7 mouse cellular contexts compared by ENCODE assay signal in the genomic region with DNA sequence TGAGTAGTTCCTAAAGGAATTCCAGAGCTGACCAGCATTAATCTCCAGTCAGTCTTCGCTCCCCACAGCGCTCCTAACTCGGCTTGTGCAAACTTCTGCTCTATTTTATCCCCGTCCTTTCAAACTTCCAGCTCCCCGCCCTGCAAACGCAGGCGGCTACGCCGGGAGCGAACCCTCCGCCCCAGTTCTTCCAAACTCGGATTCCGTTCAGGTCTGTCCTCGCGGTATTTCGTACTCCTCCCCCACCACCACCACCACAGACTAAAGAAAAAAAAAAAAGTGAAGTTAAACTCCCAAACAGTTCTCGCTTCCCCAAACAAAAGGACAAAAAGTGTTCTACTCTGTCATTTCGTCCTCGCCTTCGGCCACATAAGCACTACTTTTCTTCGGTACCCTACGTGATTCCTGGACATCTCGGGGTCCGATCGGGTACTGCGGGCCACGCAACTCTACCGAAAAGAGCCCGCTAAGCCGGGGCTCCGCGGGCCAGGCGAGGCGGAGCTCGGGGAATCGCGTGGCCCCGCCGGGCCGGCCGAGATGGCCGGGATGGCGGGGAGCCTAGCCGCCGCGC. TPM values are rescaled to one million over a fixed set of nuclear protein-coding genes. Genes with fewer than 3 reads are reported as not detected.
A peak's percentile ranks its signal among the peaks of the same experiment; 100 is the strongest.
DNase-seq lines count a peak whose midpoint lies in the region; ATAC-seq and TF ChIP-seq lines count a peak whose summit lies in the region.

No protein-coding gene starts in this region.

- no peaks in the 10 kb centered on the region for H3K36me3 ChIP-seq in forebrain, embryonic 13.5 days (ENCODE audit: poor library complexity, severe bottlenecking)
- no peaks in the 10 kb centered on the region for H3K36me3 ChIP-seq in limb, embryonic 14.5 days (ENCODE audit: control insufficient read depth, insufficient read depth, low read length)
- H3K36me3 ChIP-seq in midbrain, embryonic 14.5 days (ENCODE audit: control insufficient read depth, insufficient read depth, low read length) = no peaks in the 10 kb centered on the region

- 0 out of 2 replicates have a peak, but pooled peaks have one; percentile 16 for TF ChIP-seq POLR2A in limb, embryonic 14.5 days (IDR thresholded peaks at IDR 0.05; ENCODE audit: borderline replicate concordance, extremely low read depth, insufficient read depth, insufficient read length)

- H3K27me3 ChIP-seq in forebrain, embryonic 13.5 days = no peaks in the 10 kb centered on the region
- H3K27me3 ChIP-seq in limb, embryonic 14.5 days (ENCODE audit: control insufficient read depth, insufficient read depth, low read length) = no peaks in the 10 kb centered on the region
- H3K27me3 ChIP-seq in midbrain, embryonic 14.5 days (ENCODE audit: control insufficient read depth, insufficient read depth, low read length) = no peaks in the 10 kb centered on the region

- H3K27ac ChIP-seq in forebrain, embryonic 13.5 days = peak overlapping the region; percentile 99
- H3K27ac ChIP-seq in limb, embryonic 14.5 days (replicated peaks; ENCODE audit: low read depth, low read length) = peak overlapping the region; percentile 99
- H3K27ac ChIP-seq in midbrain, embryonic 14.5 days (replicated peaks; ENCODE audit: low read depth, low read length) = peak overlapping the region; percentile 99

- peak overlapping the region; percentile 65 for H3K4me2 ChIP-seq in forebrain, embryonic 13.5 days
- peak overlapping the region; percentile 53 for H3K4me2 ChIP-seq in limb, embryonic 14.5 days (replicated peaks; ENCODE audit: low read depth, low read length, severe bottlenecking)
- H3K4me2 ChIP-seq in midbrain, embryonic 14.5 days (ENCODE audit: low read length) = peak overlapping the region; percentile 77

- WGBS in forebrain, embryonic 13.5 days = under 1% methylated on average over 38 of the region's 46 CpGs
- WGBS in limb, embryonic 14.5 days = under 1% methylated on average over 42 of the region's 46 CpGs
- under 1% methylated on average over 46 of the region's 46 CpGs for WGBS in midbrain, embryonic 14.5 days

- no peak for ATAC-seq in forebrain, embryonic 13.5 days
- peak; percentile 63 to 73 for ATAC-seq in hematopoietic stem cell, adult 5-6 weeks (replicated peaks in 1 of 2; ENCODE audit: insufficient read depth in 1 of 2, low FRiP score in 2 of 2, low TSS enrichment in 1 of 2, low read depth in 1 of 2, poor library complexity in 2 of 2, severe bottlenecking in 2 of 2)
- ATAC-seq in limb, embryonic 14.5 days (ENCODE audit: low FRiP score, low read depth) = no peak
- ATAC-seq in midbrain, embryonic 14.5 days (ENCODE audit: low FRiP score, low TSS enrichment) = no peak

- peak overlapping the region; percentile 99 for H3K9ac ChIP-seq in forebrain, embryonic 13.5 days
- peak overlapping the region; percentile 98 for H3K9ac ChIP-seq in limb, embryonic 14.5 days (ENCODE audit: low read depth, low read length, severe bottlenecking)
- H3K9ac ChIP-seq in midbrain, embryonic 14.5 days (replicated peaks; ENCODE audit: low read length) = peak overlapping the region; percentile 99

- H3K9me3 ChIP-seq in forebrain, embryonic 13.5 days (replicated peaks) = no peaks in the 10 kb centered on the region
- H3K9me3 ChIP-seq in limb, embryonic 14.5 days (ENCODE audit: control insufficient read depth, low read length) = no peaks in the 10 kb centered on the region
- H3K9me3 ChIP-seq in midbrain, embryonic 14.5 days (ENCODE audit: control insufficient read depth, low read length) = no peaks in the 10 kb centered on the region

- peaks cover 34% of the 10 kb centered on the region for H3K4me1 ChIP-seq in forebrain, embryonic 13.5 days
- peaks cover 15% of the 10 kb centered on the region for H3K4me1 ChIP-seq in limb, embryonic 14.5 days (ENCODE audit: control insufficient read depth, insufficient read depth, low read length)
- peaks cover 31% of the 10 kb centered on the region for H3K4me1 ChIP-seq in midbrain, embryonic 14.5 days (ENCODE audit: control insufficient read depth, insufficient read depth, low read length)

- peak overlapping the region; percentile 91 for H3K4me3 ChIP-seq in forebrain, embryonic 13.5 days
- peak overlapping the region; percentile 85 for H3K4me3 ChIP-seq in limb, embryonic 14.5 days (replicated peaks; ENCODE audit: low read length)
- peak overlapping the region; percentile 77 for H3K4me3 ChIP-seq in midbrain, embryonic 14.5 days (replicated peaks; ENCODE audit: low read depth, low read length)

- peak; percentile 81 for DNase-seq in Muller cell, postnatal 12 days (ENCODE audit: inconsistent ontology term)
- peak; percentile 66 for DNase-seq in c-Kit-positive CD71-negative TER-119-negative erythroid progenitor cells, embryonic 14.5 days (ENCODE audit: low read depth)
- DNase-seq in limb, embryonic 14.5 days (ENCODE audit: low spot score) = peak; percentile 78
- peak; percentile 69 for DNase-seq in midbrain, embryonic 14.5 days
- peak; percentile 65 to 79 for DNase-seq in spleen, postnatal 4 days (ENCODE audit: low spot score in 2 of 2)

RNA-seq across cellular contexts. Expression of a gene that starts 1.6 kb away (rescaled TPM):
- 54.1 and 56.1 TPM in 2 replicates for polyA plus RNA-seq in forebrain, embryonic 13.5 days (2015; fragmentation: Nextera tagmentation; extraction: Ambion mirVana)
- 70.2 and 80.2 TPM in 2 replicates for total RNA-seq in hematopoietic stem cell, adult 5-6 weeks (2017)
- polyA plus RNA-seq in limb, embryonic 14.5 days (2012; rRNA removed) = 164 and 197 TPM in 2 replicates
- polyA plus RNA-seq in limb, embryonic 14.5 days (2014; fragmentation: Nextera tagmentation; extraction: Ambion mirVana) = 47.4 and 52.7 TPM in 2 replicates
- polyA plus RNA-seq in midbrain, embryonic 14.5 days (2014; fragmentation: Nextera tagmentation; extraction: Ambion mirVana) = 52.9 and 62.8 TPM in 2 replicates

Comparison
In these comparisons a context has a peak if more than half of its experiments do, and no peak if none do; other contexts are left out.
1. ATAC-seq: peak in hematopoietic stem cell, adult 5-6 weeks (2 of 2); none in forebrain, embryonic 13.5 days (single experiment), limb, embryonic 14.5 days (single experiment) and midbrain, embryonic 14.5 days (single experiment).
2. Peak in every context shown above with its lines, with median percentiles within 50 percentile points of each other: DNase-seq, H3K27ac ChIP-seq, H3K4me2 ChIP-seq, H3K4me3 ChIP-seq and H3K9ac ChIP-seq.